Mouse (Mus musculus): ENCODE data around the gene Dusp23.

- TF ChIP-seq POLR2A (IDR thresholded peaks at IDR 0.05; ENCODE audit: control insufficient read depth, extremely low read depth, insufficient read depth, low read length, poor library complexity) = no peak
- no peak for TF ChIP-seq CTCF (IDR thresholded peaks at IDR 0.05; ENCODE audit: borderline replicate concordance, control insufficient read depth, extremely low read depth, insufficient read depth, low read length, poor library complexity)
Measured at GRCm38 (mm10) chr1:172617365-172618076, 15.2 kb downstream of the Dusp23 start.

All from thymus, adult 2 months (tissue).